Mouse (Mus musculus) gastrocnemius, postnatal 14 days (tissue): ENCODE results near the gene Dip2a. TPM values are rescaled to one million over a fixed set of nuclear protein-coding genes. Genes with fewer than 3 reads are reported as not detected.
A peak's percentile ranks its signal among the peaks of the same experiment; 100 is the strongest.

Experiments used
- DNase-seq: peaks from one replicate; pipeline ENCODE4 v3.0.0; 2021; ENCODE audit warnings: mixed read lengths
- intact Hi-C: fragments of 180-260 bp; cut with DNase I; formaldehyde crosslinking; loops from one replicate; pipeline ENCODE4 v1.15.1; 2025; ENCODE audit warnings: low total_unique reads
- total RNA-seq, 2 experiments: library from RNA; stranded (reverse); gene quantifications; 2 replicates each; pipeline ENCODE4 v1.2.3; 2021

Dip2a gene
- total RNA-seq, 2 experiments from 2014 or later: 7.6 to 9.3 TPM

DNA sequence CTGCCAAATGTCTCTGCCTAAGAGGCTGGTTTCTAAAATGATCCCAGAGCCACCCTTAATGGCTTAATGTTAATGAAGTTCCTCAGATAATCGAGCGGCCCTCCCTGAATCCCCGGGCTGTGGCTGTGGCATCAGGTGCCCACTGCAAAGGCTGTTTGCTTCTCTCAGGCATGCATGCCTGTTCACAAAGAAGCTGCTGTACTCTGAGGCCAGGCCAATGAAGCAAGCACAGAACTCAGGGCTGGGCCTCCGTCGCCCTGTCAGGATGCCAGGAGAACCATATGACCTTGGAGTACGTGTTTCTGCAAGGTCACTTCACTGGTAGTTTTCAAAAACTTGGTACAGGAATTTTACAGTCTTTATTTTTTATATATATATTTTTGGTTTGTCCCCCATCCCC is 89.5 kb downstream of the Dip2a start:
- intact Hi-C loops: no loop called here
- no peak for DNase-seq

GRCm38 (mm10) chr10:76253536-76253935 is 91.6 kb downstream of the Dip2a start, which contains the start of gene S100b:
Gene S100b (plus strand): TSS chr10:76253853.
- peak; percentile 56 for DNase-seq
- intact Hi-C loops: no loop called here

- intact Hi-C loops: no loop called here
- no peak for DNase-seq
These were observed 92.0 kb downstream of the Dip2a start for GRCm38 (mm10) chr10:76253079-76253478.

GRCm38 (mm10) chr10:76250870-76251269 is 94.2 kb downstream of the Dip2a start:
- no peak for DNase-seq
- intact Hi-C loops: no loop called here

DNA sequence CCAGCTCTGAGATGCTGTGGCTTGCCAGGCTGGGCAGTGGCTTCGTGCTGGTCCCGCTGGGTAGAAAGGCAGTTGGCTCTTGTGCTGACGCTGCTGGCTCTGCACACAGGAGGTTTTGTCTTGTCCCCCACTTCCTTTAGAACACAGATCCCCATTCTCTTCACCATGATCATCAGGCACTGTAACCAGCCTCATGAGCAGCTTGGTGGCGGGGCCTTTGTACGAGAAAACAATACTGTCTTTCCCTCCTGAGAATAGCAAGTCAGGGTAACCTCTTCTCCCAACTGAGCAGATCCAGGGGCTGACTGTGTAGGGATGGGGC is 96.5 kb downstream of the Dip2a start:
- DNase-seq: no peak
- intact Hi-C loops: no loop called here

DNA sequence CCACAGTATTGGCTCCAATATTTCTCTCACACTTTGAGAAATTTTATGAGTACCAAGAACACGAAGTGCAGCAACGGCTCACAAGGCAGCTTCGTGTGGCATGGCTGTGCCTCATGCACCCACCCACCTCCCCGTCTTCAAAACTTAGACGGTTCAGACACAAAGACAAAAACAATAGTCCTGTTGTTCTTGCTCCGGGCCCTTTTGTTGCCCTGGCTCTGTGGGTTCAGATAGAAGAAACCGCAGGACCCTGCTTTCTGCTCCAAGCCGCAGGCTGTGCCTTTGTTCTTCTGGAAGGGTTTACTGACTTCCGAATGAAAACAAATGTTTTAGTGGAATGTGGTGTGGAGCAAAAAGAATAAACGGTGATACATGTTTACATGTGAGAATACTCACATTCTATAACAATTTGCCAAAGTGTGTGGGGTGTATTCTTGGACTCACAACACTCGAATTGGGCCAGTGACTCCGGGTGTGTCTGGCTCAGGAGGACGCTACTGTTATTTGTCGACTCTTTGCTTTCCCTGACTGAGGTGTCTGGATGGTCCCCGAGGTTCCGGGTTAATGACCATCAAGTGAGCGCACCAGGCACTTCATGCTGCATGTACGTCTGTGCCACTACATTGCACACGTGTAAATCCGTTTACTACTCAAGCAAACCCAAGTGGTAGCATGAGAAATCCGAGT is 97.0 kb downstream of the Dip2a start:
- intact Hi-C loops: no loop called here

DNA sequence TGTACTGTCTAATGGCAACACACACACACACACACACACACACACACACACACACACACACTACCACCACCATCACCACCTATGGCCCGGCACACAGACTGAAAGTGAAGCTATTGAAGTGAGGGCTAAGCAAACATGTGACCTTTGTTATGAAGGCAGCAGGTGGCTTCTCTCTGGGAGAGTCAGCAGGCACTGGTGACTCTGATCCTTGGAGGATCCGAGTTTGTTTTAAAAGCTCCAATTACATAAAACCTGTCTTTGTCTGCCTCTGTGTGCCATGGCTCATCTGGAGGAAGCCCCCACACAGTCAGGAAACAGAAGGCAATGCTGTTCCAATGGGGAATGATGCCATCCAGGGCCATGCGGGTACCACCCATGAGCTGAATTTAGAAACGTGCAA is 98.5 kb downstream of the Dip2a start:
- intact Hi-C loops: no loop called here
- no peak for DNase-seq

More for the DNA sequence above, 97.0 kb downstream of the Dip2a start:
- no peak for DNase-seq

GRCm38 (mm10) chr10:76245106-76245505 is 100.0 kb downstream of the Dip2a start:
- no peak for DNase-seq

DNA sequence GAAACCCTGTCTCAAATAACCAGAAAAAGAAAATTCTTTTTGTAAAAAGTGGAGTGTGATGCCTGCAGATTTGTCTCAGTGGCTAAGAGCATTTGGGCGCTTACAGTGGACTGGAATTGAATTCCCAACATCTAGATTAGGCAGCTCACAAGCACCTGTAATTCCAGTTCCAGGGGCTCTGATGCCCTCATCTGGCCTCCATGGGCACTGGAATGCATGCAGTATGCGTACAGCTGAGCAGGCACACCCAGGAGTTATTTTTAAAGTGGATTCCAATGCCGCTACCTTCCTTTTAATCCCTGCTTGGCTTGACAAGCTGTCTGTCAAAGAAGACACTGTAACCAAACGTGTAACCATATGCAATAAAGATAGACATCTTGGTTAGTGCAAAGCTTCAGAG is 105.7 kb downstream of the Dip2a start:
- DNase-seq: no peak
- intact Hi-C loops: no loop called here

More at GRCm38 (mm10) chr10:76245106-76245505, 100.0 kb downstream of the Dip2a start:
- intact Hi-C loops: no loop called here

GRCm38 (mm10) chr10:76237341-76238225 is 107.5 kb downstream of the Dip2a start, which contains the start of gene Prmt2:
Gene Prmt2 (minus strand): TSS chr10:76237865.
- intact Hi-C loops: no loop called here
- DNase-seq: peak; percentile 91

DNA sequence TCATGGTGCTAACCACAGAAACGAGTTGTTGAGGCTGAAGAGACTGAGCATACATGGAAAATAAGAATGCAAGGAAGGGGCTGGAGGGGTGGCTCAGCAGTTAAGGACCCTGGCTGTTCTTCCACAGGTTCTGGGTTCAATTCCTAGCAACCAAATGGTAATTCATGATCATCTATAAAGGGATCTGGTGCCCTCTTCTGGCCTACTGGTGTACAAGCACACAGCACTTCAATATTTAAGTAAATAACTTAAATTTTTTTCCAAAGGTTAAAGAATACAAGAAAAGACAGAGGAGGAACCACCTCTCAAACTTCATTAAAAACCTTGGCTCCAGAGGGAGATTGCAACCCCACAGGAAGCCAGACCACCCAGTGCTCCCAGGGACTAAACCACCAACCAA is 115.5 kb downstream of the Dip2a start:
- intact Hi-C loops: no loop called here
- no peak for DNase-seq

GRCm38 (mm10) chr10:76225944-76226343 is 119.1 kb downstream of the Dip2a start:
- DNase-seq: no peak
- intact Hi-C loops: no loop called here

DNA sequence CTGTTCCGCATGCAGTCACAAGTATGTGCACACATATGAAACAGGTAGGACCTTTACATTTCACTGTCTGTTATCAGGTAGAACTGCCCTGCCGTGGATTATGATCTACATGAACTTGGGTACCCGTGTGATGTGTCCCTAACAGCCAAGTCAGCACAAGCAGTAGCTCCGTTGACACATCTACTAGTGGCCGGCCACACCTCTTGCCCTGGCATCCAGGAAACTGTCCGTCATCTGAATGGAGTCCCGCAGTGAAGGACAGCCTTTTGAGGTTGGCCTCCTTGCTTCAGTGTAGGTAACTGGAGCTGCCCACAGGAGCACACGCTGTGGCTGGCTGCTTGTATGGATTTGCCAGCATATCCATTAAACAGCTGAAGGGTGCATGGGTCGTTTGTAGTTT is 126.9 kb downstream of the Dip2a start:
- no peak for DNase-seq

GRCm38 (mm10) chr10:76217056-76217455 is 128.0 kb downstream of the Dip2a start:
- intact Hi-C loops: no loop called here
- no peak for DNase-seq

More for the DNA sequence above, 126.9 kb downstream of the Dip2a start:
- intact Hi-C loops: no loop called here

DNA sequence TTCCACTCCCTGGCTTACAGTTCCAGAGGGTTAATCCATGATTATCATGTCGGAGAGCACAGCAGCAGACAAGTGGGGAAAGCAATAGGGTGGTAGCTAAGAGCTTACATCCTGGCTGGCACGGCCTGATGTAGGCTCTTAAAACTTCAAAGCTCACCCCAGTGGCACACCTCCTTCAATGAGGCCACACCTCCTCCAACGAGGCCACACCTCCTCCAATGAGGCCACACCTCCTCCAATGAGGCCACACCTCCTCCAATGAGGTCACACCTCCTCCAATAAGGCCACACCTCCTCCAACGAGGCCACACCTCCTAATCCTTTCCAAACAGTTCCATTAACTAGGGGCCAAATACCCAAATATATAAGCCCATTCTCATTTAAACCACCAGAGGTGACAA is 130.9 kb downstream of the Dip2a start:
- DNase-seq: no peak
- intact Hi-C loops: no loop called here

DNA sequence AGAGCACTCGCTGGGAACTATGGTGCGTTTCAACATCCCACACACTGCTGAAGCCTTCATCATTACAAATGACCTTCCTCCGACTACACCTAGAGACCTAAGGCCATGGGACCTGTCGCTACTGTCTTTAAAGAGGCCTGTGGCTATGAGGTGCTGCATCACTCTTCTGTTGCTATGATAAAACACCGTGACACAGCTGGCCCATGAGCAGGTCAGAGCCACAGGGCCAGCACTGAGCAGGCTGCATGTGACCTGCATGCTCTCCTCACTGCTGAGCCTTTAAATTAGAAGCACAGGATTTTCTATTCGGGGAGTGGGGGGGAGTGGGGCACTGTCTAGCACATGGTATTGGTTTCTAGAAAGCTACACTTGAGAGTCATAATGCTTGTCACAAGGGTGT is 133.0 kb downstream of the Dip2a start:
- intact Hi-C loops: no loop called here
- DNase-seq: no peak

DNA sequence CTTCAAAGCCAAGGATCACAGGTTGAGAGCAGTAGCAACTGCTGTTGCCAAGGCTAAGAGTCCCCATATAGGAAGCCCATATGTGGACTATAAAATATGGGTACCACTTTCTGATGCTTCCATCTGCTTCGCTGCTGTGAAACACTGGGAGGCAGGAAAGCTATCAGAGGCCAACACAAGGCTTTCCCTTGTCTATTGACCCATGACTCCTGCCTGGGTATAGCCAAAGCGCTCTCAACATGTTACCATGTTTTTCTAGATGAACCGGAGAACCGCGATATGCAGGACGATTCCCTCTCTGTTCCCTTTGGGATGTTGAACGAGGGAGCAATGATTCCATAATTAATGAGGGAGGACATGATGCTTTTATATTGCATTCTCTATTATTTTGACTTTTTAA is 134.3 kb downstream of the Dip2a start:
- intact Hi-C loops: no loop called here
- DNase-seq: no peak
